Mouse (Mus musculus) stomach, embryonic 16.5 days (tissue): ENCODE results near the gene Sost. TPM values are rescaled to one million over a fixed set of nuclear protein-coding genes. Genes with fewer than 3 reads are reported as not detected.

Experiments
- ATAC-seq: fragments of 200-750 bp; cut with Nextera tagmentation; 2 replicates; pipeline ENCODE4 v1.8.0; 2017; ENCODE audit warnings: moderate number of reproducible peaks, moderate TSS enrichment; ENCODE audit not compliant: insufficient read depth, low FRiP score
- H3K27ac ChIP-seq: fragments of 300-500 bp; sonication (generic); 2 replicates; pipeline ENCODE4 v1.5.1; 2014; ENCODE audit warnings: low read length
- H3K27me3 ChIP-seq: fragments of 300-500 bp; sonication (generic); 2 replicates; pipeline ENCODE4 v1.6.1; 2014; ENCODE audit warnings: low read length, control low read depth, mixed read lengths; ENCODE audit not compliant: control insufficient read depth, insufficient read depth
- H3K36me3 ChIP-seq: fragments of 300-500 bp; sonication (generic); 2 replicates; pipeline ENCODE4 v1.6.1; 2014; ENCODE audit warnings: low read length; ENCODE audit not compliant: control insufficient read depth, insufficient read depth
- H3K4me1 ChIP-seq: fragments of 300-500 bp; sonication (generic); 2 replicates; pipeline ENCODE4 v1.6.1; 2014; ENCODE audit warnings: low read length, control low read depth, mixed read lengths; ENCODE audit not compliant: control insufficient read depth, insufficient read depth
- H3K4me2 ChIP-seq: fragments of 300-500 bp; sonication (generic); 2 replicates; pipeline ENCODE4 v1.6.1; 2014; ENCODE audit warnings: low read depth, low read length, mixed read lengths
- H3K4me3 ChIP-seq: fragments of 300-500 bp; sonication (generic); replicated peaks from 2 replicates; pipeline ENCODE4 v1.5.1; 2014; ENCODE audit warnings: mild to moderate bottlenecking, low read length
- H3K9ac ChIP-seq: fragments of 300-500 bp; sonication (generic); 2 replicates; pipeline ENCODE4 v1.6.1; 2014; ENCODE audit warnings: low read length
- H3K9me3 ChIP-seq: fragments of 300-500 bp; sonication (generic); replicated peaks from 2 replicates; pipeline ENCODE4 v1.6.1; 2016; ENCODE audit warnings: low read length, control low read depth; ENCODE audit not compliant: control insufficient read depth
- WGBS: fragments of 180-500 bp; shearing (Covaris S2); extraction: QIAGEN DNeasy Blood & Tissue Kit; methylation state at CpG from one replicate; pipeline ENCODE4 v1.1.7; 2014; 5-methylcytosine and 5-hydroxymethylcytosine counted together
- polyA plus RNA-seq: library from polyadenylated mRNA; unstranded; fragments of >200 nt; fragmentation: Nextera tagmentation; extraction: Ambion mirVana; gene quantifications from 2 replicates; pipeline ENCODE4 v1.2.1, GENCODE M21; 2015

Gene Sost
- polyA plus RNA-seq: not detected in 2 replicates

DNA sequence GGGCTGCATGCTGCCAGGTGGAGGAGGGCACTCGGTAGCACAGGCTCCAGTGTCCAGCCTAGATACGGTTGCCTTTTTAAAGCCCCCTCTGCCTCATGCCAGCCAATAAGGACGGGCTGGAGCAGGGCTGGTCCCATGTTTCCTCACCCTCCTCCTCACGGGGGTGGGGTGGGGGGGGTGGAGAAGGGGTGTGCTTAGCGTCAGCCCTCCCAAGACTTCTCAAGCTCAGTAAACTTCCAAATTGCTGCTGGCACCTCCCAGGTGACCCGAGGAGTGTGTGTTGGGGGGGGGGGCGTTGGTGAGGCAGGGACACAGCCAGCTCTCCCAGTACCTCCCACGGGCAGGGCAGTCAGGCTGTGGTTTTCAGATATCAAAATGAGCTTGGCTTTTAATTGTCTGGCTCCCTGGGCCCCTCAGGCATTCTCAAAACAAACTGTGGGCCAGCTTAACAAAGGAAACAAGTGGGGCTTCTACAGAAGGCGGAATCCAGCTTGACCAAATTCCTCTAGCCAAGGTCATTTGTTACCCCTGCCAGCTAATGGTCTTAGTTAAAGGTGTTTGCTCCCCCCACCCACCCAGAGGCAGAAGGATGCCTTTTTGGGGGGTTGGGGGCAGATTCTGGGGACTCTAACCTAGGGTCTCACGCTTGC is at the start of gene Sost:
TSS of gene Sost (minus strand) at position 51 of the 650 bp plus-strand sequence.
- Histone ChIP-seq H3K4me1 (peaks cover 12% of the 10 kb centered on the region; the same call in 1 of the 2 replicates), H3K27ac (no peak within 1 kb of the TSS)

DNA sequence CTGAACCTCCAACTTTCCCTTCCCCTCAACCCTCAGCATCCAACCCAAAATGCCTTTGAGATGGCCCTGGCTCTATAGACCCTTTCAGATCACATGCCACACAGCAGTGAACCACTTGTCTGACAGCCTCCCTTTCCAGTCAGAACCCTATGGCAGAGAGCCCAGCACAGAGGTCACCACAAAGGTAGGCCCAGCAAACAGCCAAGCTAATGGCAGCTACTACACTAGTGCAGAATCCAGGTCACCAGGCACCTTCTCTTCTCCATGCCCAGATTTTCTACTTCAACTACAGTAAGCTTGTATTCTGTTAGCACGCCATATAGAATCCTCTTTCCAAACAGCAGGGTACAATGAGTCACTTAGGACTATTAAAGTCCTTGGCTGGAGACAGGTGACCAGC is 49.3 kb upstream of the Sost start:
- H3K4me1 ChIP-seq: no peaks in the 10 kb centered on the region
- no peaks in the 10 kb centered on the region for H3K27me3 ChIP-seq
- WGBS: 84% methylated on average over 1 of the region's 1 CpGs
- no peaks in the 10 kb centered on the region for H3K36me3 ChIP-seq
- H3K4me2 ChIP-seq: no peak overlapping the region
- no peak overlapping the region for H3K9ac ChIP-seq
- H3K9me3 ChIP-seq: no peaks in the 10 kb centered on the region
- no peak overlapping the region for H3K27ac ChIP-seq
- H3K4me3 ChIP-seq: no peak overlapping the region
- ATAC-seq: no peak

More for the DNA sequence above, at the start of gene Sost:
- 29% methylated on average over 10 of the region's 10 CpGs for WGBS
- Histone ChIP-seq H3K9me3 (no peaks in the 10 kb centered on the region), H3K36me3 (no peaks in the 10 kb centered on the region), H3K9ac (no peak within 1 kb of the TSS), H3K4me3 (no peak within 1 kb of the TSS), H3K4me2 (no peak within 1 kb of the TSS), H3K27me3 (peaks cover 44% of the 10 kb centered on the region)
- ATAC-seq: no peak

DNA sequence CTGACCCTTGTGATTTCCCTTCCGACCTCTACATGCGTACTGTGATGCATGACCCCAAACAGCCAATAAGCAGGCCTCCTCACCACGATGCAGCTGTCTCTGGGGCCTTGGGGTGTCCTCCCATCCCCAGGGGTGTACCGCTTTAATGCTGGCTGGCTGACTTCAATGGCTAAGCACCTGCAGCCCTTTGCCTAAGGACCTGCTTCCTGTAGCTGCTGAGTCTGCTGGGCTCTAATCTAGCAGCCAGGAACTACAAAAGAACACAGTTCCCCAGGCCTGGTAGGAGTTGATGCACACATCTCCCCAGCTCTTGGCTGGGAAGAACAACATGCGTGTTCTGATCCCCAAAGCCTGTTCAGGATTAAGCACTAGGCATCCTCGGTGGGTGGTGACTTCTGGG is 48.7 kb upstream of the Sost start:
- 66% methylated on average over 6 of the region's 6 CpGs for WGBS

DNA sequence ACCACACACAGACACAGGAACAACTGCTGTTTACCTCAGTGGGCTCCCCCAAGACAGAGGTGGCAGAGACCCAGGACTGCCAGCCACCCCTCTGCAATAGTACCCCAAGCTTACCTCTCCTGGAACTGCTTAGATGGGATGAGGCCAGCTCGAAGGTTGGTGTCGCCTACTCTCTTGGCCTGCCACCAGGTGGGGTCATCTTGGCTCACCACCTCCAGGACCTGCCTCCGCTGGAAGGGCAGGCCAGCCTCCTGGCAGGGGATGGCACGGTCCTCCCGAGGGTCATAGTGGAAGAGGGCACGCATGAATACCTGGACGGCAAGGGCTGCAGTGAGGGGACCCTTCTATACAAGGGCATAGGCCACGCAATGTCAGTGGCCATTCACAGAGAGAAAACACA is 46.4 kb upstream of the Sost start:
- ATAC-seq: no peak
- Histone ChIP-seq H3K4me1 (no peaks in the 10 kb centered on the region), H3K4me3 (no peak overlapping the region), H3K27me3 (no peaks in the 10 kb centered on the region), H3K4me2 (no peak overlapping the region), H3K9me3 (no peaks in the 10 kb centered on the region), H3K27ac (no peak overlapping the region), H3K9ac (no peak overlapping the region), H3K36me3 (no peaks in the 10 kb centered on the region)
- WGBS: 72% methylated on average over 8 of the region's 8 CpGs

More for the DNA sequence above, 48.7 kb upstream of the Sost start:
- H3K4me1 ChIP-seq: no peaks in the 10 kb centered on the region
- H3K9me3 ChIP-seq: no peaks in the 10 kb centered on the region
- ATAC-seq: no peak
- no peak overlapping the region for H3K4me3 ChIP-seq
- no peaks in the 10 kb centered on the region for H3K36me3 ChIP-seq
- no peak overlapping the region for H3K27ac ChIP-seq
- no peak overlapping the region for H3K9ac ChIP-seq
- no peak overlapping the region for H3K4me2 ChIP-seq
- H3K27me3 ChIP-seq: no peaks in the 10 kb centered on the region

DNA sequence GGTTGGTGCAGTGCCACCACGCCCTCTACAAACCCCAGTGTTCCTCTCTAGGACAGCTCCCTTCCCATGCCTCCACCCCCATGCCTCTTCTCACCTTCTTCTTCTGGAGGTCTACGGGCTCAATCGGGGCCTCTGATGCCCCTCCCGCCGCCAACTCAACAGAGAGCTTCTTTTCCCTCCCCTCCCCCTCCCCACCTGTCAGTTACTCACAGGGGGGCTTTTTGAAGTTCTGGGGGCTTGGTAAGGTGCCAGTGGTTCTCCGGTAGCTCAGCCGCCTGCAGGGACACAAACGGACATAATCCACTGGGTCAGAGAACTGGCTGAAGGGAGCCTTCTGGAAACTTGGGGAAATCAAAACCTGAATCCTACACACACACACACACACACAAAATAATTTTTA is 44.7 kb upstream of the Sost start:
- 82% methylated on average over 8 of the region's 8 CpGs for WGBS
- no peak overlapping the region for H3K27ac ChIP-seq
- H3K9ac ChIP-seq: no peak overlapping the region
- no peaks in the 10 kb centered on the region for H3K4me1 ChIP-seq
- no peaks in the 10 kb centered on the region for H3K9me3 ChIP-seq
- no peak for ATAC-seq
- H3K4me2 ChIP-seq: no peak overlapping the region
- no peak overlapping the region for H3K4me3 ChIP-seq
- no peaks in the 10 kb centered on the region for H3K27me3 ChIP-seq
- H3K36me3 ChIP-seq: no peaks in the 10 kb centered on the region

DNA sequence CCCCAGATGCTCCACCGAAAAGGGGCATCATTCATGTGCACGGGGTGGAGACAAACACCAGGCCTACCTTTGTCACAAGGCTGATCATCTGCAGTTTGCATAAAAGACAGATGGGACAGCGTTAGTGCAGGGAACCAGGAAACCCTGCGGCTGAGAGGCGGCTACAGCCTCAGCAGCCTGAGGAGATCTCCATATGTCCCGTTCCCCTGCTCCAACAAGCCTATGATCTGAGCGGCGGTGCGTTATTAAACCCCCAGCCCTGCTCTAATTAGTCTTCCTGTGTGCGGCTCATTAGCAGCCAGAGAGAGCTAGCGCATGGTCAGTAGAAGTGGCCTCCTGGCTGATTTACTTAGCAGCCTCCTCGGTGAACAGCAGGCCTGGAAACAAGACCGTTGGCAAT is 43.3 kb upstream of the Sost start:
- no peak for ATAC-seq
- Histone ChIP-seq H3K4me3 (no peak overlapping the region), H3K9me3 (no peaks in the 10 kb centered on the region), H3K9ac (no peak overlapping the region), H3K4me2 (no peak overlapping the region), H3K27ac (no peak overlapping the region), H3K4me1 (no peaks in the 10 kb centered on the region), H3K27me3 (no peaks in the 10 kb centered on the region), H3K36me3 (no peaks in the 10 kb centered on the region)
- WGBS: 77% methylated on average over 13 of the region's 13 CpGs

DNA sequence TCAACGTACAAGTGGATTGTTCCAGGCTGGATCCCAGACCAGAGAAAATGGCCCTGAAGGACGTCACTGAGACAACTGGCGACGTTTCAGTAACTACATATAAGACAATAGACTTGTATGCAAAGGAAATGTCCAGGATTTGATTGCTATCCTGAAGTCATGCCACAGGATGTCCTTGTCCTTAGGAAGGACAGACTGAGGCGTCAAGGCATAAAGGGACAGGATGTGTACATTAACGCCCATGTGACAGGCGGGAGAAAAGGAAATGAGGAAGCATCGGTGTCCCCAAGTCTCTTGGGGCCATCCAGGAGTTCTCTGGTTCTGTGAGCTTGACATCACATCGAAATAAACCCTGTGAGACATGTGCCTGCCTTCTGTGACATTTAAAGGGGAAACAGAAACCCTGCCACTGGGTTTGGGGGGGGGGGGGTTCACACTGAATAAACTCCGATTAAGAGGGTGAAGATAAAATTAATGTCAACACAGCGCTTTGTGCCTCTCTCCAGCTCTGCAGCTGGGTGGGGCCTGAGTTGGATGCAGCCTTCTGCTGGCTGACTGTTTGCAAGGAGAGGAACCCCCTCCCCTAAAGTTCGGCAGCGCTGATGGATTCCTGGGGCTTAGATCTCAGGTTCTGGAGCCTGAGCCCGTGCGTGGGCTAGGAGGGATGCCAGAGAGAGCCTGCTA is 42.3 kb upstream of the Sost start:
- ATAC-seq: 0 out of 2 replicates have a peak, but pooled peaks have one; percentile 23
- 0 out of 2 replicates have a peak, but pooled peaks cover 3% of the 10 kb centered on the region for H3K9me3 ChIP-seq
- no peak overlapping the region for H3K4me3 ChIP-seq
- H3K27ac ChIP-seq: no peak overlapping the region
- 72% methylated on average over 15 of the region's 15 CpGs for WGBS
- H3K27me3 ChIP-seq: no peaks in the 10 kb centered on the region
- no peaks in the 10 kb centered on the region for H3K4me1 ChIP-seq
- no peak overlapping the region for H3K4me2 ChIP-seq
- H3K36me3 ChIP-seq: no peaks in the 10 kb centered on the region
- H3K9ac ChIP-seq: no peak overlapping the region

DNA sequence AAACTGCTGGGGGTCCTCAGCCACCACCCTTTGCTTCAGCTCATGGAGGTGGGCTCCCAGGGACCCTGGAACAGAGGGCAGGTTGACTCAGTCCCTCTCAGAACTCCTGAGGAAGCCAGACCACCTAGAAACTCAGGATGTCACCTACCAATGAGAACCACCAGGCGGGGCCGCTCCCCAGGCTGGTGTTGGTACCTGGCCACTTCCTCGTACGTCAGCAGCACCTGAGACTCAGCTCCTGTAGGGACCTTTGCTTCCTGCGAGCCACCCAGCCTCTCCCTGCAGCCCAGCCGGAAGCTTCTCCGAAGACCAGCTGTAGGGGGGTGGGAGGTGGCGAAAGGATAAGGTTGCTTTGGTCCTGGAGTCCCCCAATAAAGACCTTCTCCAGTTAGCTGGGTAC is 41.6 kb upstream of the Sost start:
- H3K27me3 ChIP-seq: no peaks in the 10 kb centered on the region
- 0 out of 2 replicates have a peak, but pooled peaks have one; percentile 41 for ATAC-seq
- no peak overlapping the region for H3K27ac ChIP-seq
- 91% methylated on average over 8 of the region's 8 CpGs for WGBS
- no peak overlapping the region for H3K4me3 ChIP-seq
- H3K9ac ChIP-seq: no peak overlapping the region
- H3K36me3 ChIP-seq: no peaks in the 10 kb centered on the region
- H3K4me1 ChIP-seq: no peaks in the 10 kb centered on the region
- H3K9me3 ChIP-seq: 0 out of 2 replicates have a peak, but pooled peaks cover 3% of the 10 kb centered on the region
- no peak overlapping the region for H3K4me2 ChIP-seq

DNA sequence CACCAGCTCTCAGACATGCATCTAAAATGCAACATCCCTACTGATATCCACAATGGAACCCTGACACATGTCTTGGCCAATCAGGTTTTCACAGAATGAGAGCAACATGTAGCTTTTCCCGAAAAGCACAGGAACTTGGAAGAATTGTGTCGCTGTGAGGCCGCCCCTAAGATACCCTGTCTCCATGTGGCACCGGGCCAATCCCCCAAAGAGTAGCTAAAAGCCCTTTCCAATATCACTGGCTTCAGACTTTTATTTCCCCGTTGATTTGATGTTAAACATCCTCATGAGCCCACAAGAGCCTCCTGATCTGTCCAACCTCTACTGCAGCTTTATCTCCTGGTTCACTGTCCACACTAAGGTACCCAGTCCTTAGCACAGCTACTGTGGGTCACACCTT is 39.9 kb upstream of the Sost start:
- no peak for ATAC-seq
- no peaks in the 10 kb centered on the region for H3K4me1 ChIP-seq
- no peak overlapping the region for H3K9ac ChIP-seq
- H3K4me3 ChIP-seq: no peak overlapping the region
- H3K36me3 ChIP-seq: no peaks in the 10 kb centered on the region
- no peaks in the 10 kb centered on the region for H3K27me3 ChIP-seq
- H3K4me2 ChIP-seq: no peak overlapping the region
- H3K27ac ChIP-seq: no peak overlapping the region
- WGBS: 79% methylated on average over 5 of the region's 5 CpGs
- H3K9me3 ChIP-seq: 0 out of 2 replicates have a peak, but pooled peaks cover 3% of the 10 kb centered on the region
